Mouse (Mus musculus): ENCODE results near the gene Zfhx3. TPM values are rescaled to one million over a fixed set of nuclear protein-coding genes. Genes with fewer than 3 reads are reported as not detected.
"Not testable (repeated sequence)": the region's sequence is repeated elsewhere in the genome, so short reads cannot be mapped to it uniquely, and the experiment has no call there.

The Zfhx3 gene
- polyA plus RNA-seq (2014; fragmentation: Nextera tagmentation; extraction: Ambion mirVana) = 30.2 and 34.7 TPM in 2 replicates

GRCm38 (mm10) chr8:107941922-107942694, at the start of gene Zfhx3:
Gene Zfhx3 (plus strand): TSS chr8:107942644.
- DNase-seq (ENCODE audit: low spot score) (no peak), ATAC-seq (ENCODE audit: low FRiP score) (no peak)
- H3K36me3 ChIP-seq (replicated peaks; ENCODE audit: control insufficient read depth, insufficient read depth) = no peaks in the 10 kb centered on the region
- H3K4me2 ChIP-seq (replicated peaks) = peak within 1 kb of the TSS; percentile 51
- WGBS = 14% methylated on average over 11 of the region's 11 CpGs
- peaks cover 46% of the 10 kb centered on the region for H3K4me1 ChIP-seq (replicated peaks; ENCODE audit: control insufficient read depth, insufficient read depth, low read length)
- peak within 1 kb of the TSS; percentile 89 for H3K27ac ChIP-seq
- 0 out of 2 replicates have a peak, but pooled peaks cover 2% of the 10 kb centered on the region for H3K27me3 ChIP-seq (ENCODE audit: control insufficient read depth, insufficient read depth, low read length)
- peak within 1 kb of the TSS; percentile 19 for H3K4me3 ChIP-seq (replicated peaks; ENCODE audit: low read length)
- no peaks in the 10 kb centered on the region for H3K9me3 ChIP-seq (ENCODE audit: control insufficient read depth, low read length)
- H3K9ac ChIP-seq = peak within 1 kb of the TSS; percentile 51

DNA sequence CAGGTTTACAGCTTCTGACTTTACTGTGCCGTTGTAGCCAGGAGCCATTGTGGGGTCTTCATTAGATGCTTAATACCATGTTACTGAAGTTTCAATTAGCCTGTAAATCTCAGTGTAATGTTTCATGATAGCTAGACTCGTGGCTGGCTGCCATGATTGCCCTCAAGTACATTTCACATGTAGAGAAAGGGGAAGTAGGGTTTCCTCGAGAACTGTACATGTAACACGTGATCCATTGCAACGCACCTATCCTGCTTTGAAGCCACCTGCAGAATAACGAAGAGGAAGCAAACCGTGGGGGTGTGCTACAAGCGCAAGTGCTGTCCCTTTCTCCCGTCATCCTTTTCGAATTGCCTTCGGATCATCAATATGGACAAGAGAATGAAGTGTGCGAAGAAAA, 23.5 kb upstream of the Zfhx3 start:
- peak overlapping the region; percentile 33; the same call in 1 of the 2 replicates for H3K27ac ChIP-seq
- no peak overlapping the region for H3K4me2 ChIP-seq (replicated peaks)
- WGBS = 84% methylated on average over 12 of the region's 12 CpGs
- H3K9me3 ChIP-seq (ENCODE audit: control insufficient read depth, low read length) = no peaks in the 10 kb centered on the region
- no peak overlapping the region for H3K4me3 ChIP-seq (replicated peaks; ENCODE audit: low read length)
- H3K36me3 ChIP-seq (replicated peaks; ENCODE audit: control insufficient read depth, insufficient read depth) = no peaks in the 10 kb centered on the region
- DNase-seq (ENCODE audit: low spot score) = no peak
- 0 out of 2 replicates have a peak, but pooled peaks cover 3% of the 10 kb centered on the region for H3K4me1 ChIP-seq (replicated peaks; ENCODE audit: control insufficient read depth, insufficient read depth, low read length)
- no peak for ATAC-seq (ENCODE audit: low FRiP score)
- no peak overlapping the region for H3K9ac ChIP-seq
- no peaks in the 10 kb centered on the region for H3K27me3 ChIP-seq (ENCODE audit: control insufficient read depth, insufficient read depth, low read length)

GRCm38 (mm10) chr8:107926149-107926548, 16.3 kb upstream of the Zfhx3 start:
- ATAC-seq (ENCODE audit: low FRiP score) = no peak
- H3K9ac ChIP-seq = no peak overlapping the region
- no peaks in the 10 kb centered on the region for H3K9me3 ChIP-seq (ENCODE audit: control insufficient read depth, low read length)
- no peaks in the 10 kb centered on the region for H3K36me3 ChIP-seq (replicated peaks; ENCODE audit: control insufficient read depth, insufficient read depth)
- no peak for DNase-seq (ENCODE audit: low spot score)
- no peak overlapping the region for H3K4me2 ChIP-seq (replicated peaks)
- no peaks in the 10 kb centered on the region for H3K27me3 ChIP-seq (ENCODE audit: control insufficient read depth, insufficient read depth, low read length)
- 86% methylated on average over 15 of the region's 15 CpGs for WGBS
- no peak overlapping the region for H3K4me3 ChIP-seq (replicated peaks; ENCODE audit: low read length)
- no peak overlapping the region for H3K27ac ChIP-seq
- no peaks in the 10 kb centered on the region for H3K4me1 ChIP-seq (replicated peaks; ENCODE audit: control insufficient read depth, insufficient read depth, low read length)

DNA sequence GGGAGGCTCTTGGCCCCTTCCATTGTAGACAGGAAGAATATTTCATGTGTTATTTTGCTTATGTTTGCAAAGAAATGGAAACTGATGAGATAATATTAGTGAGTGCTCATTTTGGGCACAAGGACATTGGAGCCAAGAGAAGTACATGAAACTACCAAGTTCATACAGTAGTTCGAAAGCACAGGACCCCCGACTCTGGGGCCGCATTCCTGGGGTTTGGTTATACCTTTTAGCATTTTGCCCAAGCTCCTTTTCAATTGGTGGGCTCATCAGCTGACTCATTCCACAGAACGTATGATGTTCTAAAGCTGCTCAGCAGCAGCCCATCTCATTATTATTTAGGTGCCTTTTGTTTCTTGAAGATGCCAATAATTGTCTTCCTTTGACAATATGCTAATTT, 5.7 kb upstream of the Zfhx3 start:
- Histone ChIP-seq H3K9ac (no peak overlapping the region), H3K4me3 (replicated peaks; ENCODE audit: low read length) (no peak overlapping the region), H3K9me3 (ENCODE audit: control insufficient read depth, low read length) (no peaks in the 10 kb centered on the region), H3K27ac (no peak overlapping the region), H3K36me3 (replicated peaks; ENCODE audit: control insufficient read depth, insufficient read depth) (no peaks in the 10 kb centered on the region), H3K4me2 (replicated peaks) (no peak overlapping the region), H3K4me1 (replicated peaks; ENCODE audit: control insufficient read depth, insufficient read depth, low read length) (peaks cover 7% of the 10 kb centered on the region; the same call in 1 of the 2 replicates), H3K27me3 (ENCODE audit: control insufficient read depth, insufficient read depth, low read length) (no peaks in the 10 kb centered on the region)
- no peak for DNase-seq (ENCODE audit: low spot score)
- WGBS = 91% methylated on average over 4 of the region's 4 CpGs
- ATAC-seq (ENCODE audit: low FRiP score) = no peak

DNA sequence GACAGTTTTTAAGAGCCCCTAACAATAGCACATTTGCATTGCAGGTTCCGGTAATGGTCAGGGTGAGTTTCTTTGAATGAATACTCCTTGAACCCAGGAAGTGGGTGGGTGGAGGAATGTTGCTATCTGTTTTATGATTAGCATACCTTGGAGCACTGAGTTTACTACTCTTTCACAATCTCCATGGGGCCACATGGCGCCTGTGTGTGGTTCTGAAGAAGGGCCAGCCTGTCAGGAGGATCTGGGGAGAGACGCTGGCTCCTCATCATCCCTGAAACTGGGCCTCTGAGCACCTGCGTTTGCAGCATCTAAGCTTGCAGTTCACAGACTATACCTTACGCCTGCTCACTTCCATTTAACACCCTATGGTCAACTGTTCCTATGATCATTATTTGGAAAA, 4.2 kb upstream of the Zfhx3 start:
- not testable (repeated sequence) for H3K4me3 ChIP-seq (replicated peaks; ENCODE audit: low read length); H3K9me3 ChIP-seq (ENCODE audit: control insufficient read depth, low read length); H3K4me2 ChIP-seq (replicated peaks); H3K27me3 ChIP-seq (ENCODE audit: control insufficient read depth, insufficient read depth, low read length); H3K9ac ChIP-seq; H3K36me3 ChIP-seq (replicated peaks; ENCODE audit: control insufficient read depth, insufficient read depth); DNase-seq (ENCODE audit: low spot score); ATAC-seq (ENCODE audit: low FRiP score)
- Histone ChIP-seq H3K4me1 (replicated peaks; ENCODE audit: control insufficient read depth, insufficient read depth, low read length) (peaks cover 20% of the 10 kb centered on the region), H3K27ac (0 out of 2 replicates have a peak overlapping the region, but pooled peaks have one; percentile 89)
- WGBS = 96% methylated on average over 5 of the region's 5 CpGs

- Histone ChIP-seq H3K9ac (peak overlapping the region; percentile 34; the same call in 1 of the 2 replicates), H3K9me3 (ENCODE audit: control insufficient read depth, low read length) (no peaks in the 10 kb centered on the region), H3K4me2 (replicated peaks) (no peak overlapping the region), H3K36me3 (replicated peaks; ENCODE audit: control insufficient read depth, insufficient read depth) (no peaks in the 10 kb centered on the region), H3K4me1 (replicated peaks; ENCODE audit: control insufficient read depth, insufficient read depth, low read length) (peaks cover 36% of the 10 kb centered on the region), H3K4me3 (replicated peaks; ENCODE audit: low read length) (no peak overlapping the region), H3K27ac (peak overlapping the region; percentile 89), H3K27me3 (ENCODE audit: control insufficient read depth, insufficient read depth, low read length) (no peaks in the 10 kb centered on the region)
- WGBS = 31% methylated on average over 8 of the region's 8 CpGs
- no peak for DNase-seq (ENCODE audit: low spot score)
- ATAC-seq (ENCODE audit: low FRiP score) = no peak
Observed at GRCm38 (mm10) chr8:107940181-107940580, 2.3 kb upstream of the Zfhx3 start.

- Histone ChIP-seq H3K27ac (peak overlapping the region; percentile 89), H3K36me3 (replicated peaks; ENCODE audit: control insufficient read depth, insufficient read depth) (no peaks in the 10 kb centered on the region), H3K4me3 (replicated peaks; ENCODE audit: low read length) (peak overlapping the region; percentile 19), H3K4me1 (replicated peaks; ENCODE audit: control insufficient read depth, insufficient read depth, low read length) (peaks cover 46% of the 10 kb centered on the region), H3K4me2 (replicated peaks) (peak overlapping the region; percentile 51), H3K9ac (peak overlapping the region; percentile 51), H3K9me3 (ENCODE audit: control insufficient read depth, low read length) (no peaks in the 10 kb centered on the region), H3K27me3 (ENCODE audit: control insufficient read depth, insufficient read depth, low read length) (0 out of 2 replicates have a peak, but pooled peaks cover 2% of the 10 kb centered on the region)
- no peak for DNase-seq (ENCODE audit: low spot score)
- ATAC-seq (ENCODE audit: low FRiP score) = peak; percentile 65
- WGBS = 0% methylated on average over 17 of the region's 17 CpGs
Observed at GRCm38 (mm10) chr8:107942752-107943510, 487 bp downstream of the Zfhx3 start.

GRCm38 (mm10) chr8:107943550-107944348, 1.3 kb downstream of the Zfhx3 start:
- Histone ChIP-seq H3K4me3 (replicated peaks; ENCODE audit: low read length) (peak overlapping the region; percentile 19), H3K36me3 (replicated peaks; ENCODE audit: control insufficient read depth, insufficient read depth) (no peaks in the 10 kb centered on the region), H3K4me2 (replicated peaks) (peak overlapping the region; percentile 51), H3K27ac (peak overlapping the region; percentile 89), H3K4me1 (replicated peaks; ENCODE audit: control insufficient read depth, insufficient read depth, low read length) (peaks cover 46% of the 10 kb centered on the region), H3K27me3 (ENCODE audit: control insufficient read depth, insufficient read depth, low read length) (0 out of 2 replicates have a peak, but pooled peaks cover 2% of the 10 kb centered on the region), H3K9ac (peak overlapping the region; percentile 51), H3K9me3 (ENCODE audit: control insufficient read depth, low read length) (no peaks in the 10 kb centered on the region)
- no peak for ATAC-seq (ENCODE audit: low FRiP score)
- DNase-seq (ENCODE audit: low spot score) = no peak
- WGBS = 8% methylated on average over 10 of the region's 10 CpGs

Measured in hindbrain, embryonic 14.5 days (tissue).